Mouse (Mus musculus): ENCODE results near the gene Nsun5.

Nsun5 gene

GRCm38 (mm10) chr5:135371195-135371594, 1.4 kb downstream of the Nsun5 start:
- DNase-seq (ENCODE audit: extremely low read depth, insufficient read length, low spot score): no peak

DNA sequence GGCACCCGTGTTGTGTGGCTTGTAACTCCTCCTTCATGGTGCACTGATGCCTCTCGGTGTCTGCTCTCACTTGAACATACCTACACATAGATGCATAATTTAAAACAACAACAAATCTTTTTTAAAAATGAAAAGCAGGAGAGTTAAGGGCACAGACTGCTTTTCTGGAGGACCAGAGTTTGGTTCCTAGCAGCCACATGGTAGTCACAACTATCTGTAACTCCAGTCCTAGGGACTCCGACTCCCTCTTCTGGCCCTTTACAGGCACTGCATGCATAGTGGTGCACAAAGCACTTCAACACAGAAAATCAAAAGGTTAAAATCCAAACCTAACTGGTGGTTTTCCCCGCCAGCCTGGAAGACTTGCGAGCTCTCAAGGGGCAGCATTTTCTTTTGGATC, 3.8 kb downstream of the Nsun5 start:
- no peak for DNase-seq (ENCODE audit: extremely low read depth, insufficient read length, low spot score)

GRCm38 (mm10) chr5:135375167-135375566, 5.4 kb downstream of the Nsun5 start:
- no peak for DNase-seq (ENCODE audit: extremely low read depth, insufficient read length, low spot score)

DNA sequence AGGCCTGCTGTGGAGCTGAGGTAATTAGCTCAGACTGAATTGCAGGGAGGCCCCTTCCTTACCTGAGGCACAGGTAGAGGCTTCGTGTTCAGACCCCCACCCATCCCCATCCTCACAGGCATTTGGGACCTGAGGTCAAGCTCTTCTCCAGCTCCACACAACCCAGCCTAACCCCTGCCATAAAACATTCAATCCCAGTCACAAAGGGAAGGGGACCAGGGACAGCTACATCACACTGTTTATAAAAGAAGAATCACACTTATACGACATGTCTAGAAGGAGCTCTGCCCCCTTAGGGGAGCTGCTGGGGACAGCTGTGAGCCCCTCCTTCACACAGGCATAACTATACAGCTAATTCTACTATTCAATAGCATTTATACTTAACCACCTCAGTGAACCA, 6.6 kb downstream of the Nsun5 start:
- no peak for DNase-seq (ENCODE audit: extremely low read depth, insufficient read length, low spot score)

GRCm38 (mm10) chr5:135380681-135381080, 10.9 kb downstream of the Nsun5 start:
- DNase-seq (ENCODE audit: extremely low read depth, insufficient read length, low spot score): no peak

DNA sequence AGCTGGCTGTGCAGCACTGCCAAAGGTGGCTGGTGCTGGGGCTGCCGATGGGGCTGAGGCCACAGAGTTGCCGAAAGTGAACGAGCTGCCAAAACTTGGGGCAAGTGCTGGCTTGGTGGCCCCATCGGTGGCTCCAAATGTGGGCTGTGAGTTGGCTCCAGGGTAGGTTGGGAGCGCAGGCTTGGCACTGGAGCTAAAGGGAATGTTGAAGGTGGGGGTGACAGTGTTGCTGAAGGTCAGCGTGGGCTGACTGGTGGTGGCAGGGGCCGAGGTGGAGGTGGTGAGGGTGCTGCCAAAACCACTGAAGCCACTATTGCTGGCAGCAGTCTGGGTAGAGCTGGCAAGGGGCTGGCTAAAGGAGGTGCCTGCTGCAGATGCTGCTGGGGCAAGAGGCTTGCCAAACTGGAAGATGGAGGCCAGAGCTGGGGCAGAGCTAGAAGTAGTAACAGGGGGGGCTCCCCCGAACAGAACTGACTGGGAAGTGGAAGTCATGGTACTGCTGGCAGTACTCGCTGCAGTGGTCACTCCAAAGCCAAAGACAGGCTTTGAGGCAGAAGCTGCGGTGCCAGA, 11.7 kb downstream of the Nsun5 start:
- peak; percentile 71 for DNase-seq (ENCODE audit: extremely low read depth, insufficient read length, low spot score)

DNA sequence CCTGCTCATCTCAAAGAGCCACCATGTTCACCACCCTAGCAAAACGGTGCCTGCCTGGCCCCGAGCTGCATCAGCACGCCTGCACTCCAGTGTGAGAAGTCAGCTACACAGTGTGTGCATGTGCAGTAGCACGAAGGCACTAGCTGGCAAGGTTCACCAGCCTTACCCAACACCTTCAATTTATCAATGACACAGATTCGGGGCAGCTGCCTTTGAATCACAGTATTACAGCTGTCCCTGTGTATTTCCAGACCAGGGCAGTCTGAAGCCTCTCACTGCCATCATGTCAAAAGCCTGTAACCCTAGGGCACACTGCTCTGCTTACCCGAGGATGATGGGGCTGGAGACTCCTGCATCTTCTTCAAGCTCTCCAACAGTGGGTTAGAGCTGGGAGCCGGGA, 13.0 kb downstream of the Nsun5 start:
- DNase-seq (ENCODE audit: extremely low read depth, insufficient read length, low spot score): no peak

DNA sequence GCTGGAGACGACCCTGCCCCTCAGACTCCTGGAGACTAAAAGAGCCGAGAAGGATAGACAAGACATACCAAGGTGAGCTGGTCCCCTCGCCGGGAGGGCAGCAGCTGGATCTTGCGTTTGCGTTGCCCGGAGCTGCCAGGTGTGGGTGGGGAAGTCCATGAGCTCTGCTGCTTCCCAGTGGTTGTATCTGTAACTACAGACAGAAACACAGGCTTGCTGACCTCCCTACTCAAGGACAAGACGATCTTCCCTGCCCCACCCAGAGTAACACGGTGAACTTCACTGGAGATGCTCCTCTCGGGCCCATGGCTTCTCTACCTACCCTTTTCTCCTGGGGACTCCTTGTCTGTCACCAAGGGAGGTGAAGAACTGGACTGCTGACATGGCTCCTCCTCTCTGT, 14.0 kb downstream of the Nsun5 start:
- no peak for DNase-seq (ENCODE audit: extremely low read depth, insufficient read length, low spot score)

GRCm38 (mm10) chr5:135394004-135394823, 24.5 kb downstream of the Nsun5 start, which contains the start of gene Pom121:
Gene Pom121, minus strand, starts transcription at chr5:135394546.
- DNase-seq (ENCODE audit: extremely low read depth, insufficient read length, low spot score): peak; percentile 98

- no peak for DNase-seq (ENCODE audit: extremely low read depth, insufficient read length, low spot score)
Observed at GRCm38 (mm10) chr5:135395826-135396225, 26.1 kb downstream of the Nsun5 start.

- DNase-seq (ENCODE audit: extremely low read depth, insufficient read length, low spot score): no peak
Observed at GRCm38 (mm10) chr5:135399382-135399781, 29.6 kb downstream of the Nsun5 start.

- no peak for DNase-seq (ENCODE audit: extremely low read depth, insufficient read length, low spot score)
Observed at GRCm38 (mm10) chr5:135400244-135400643, 30.5 kb downstream of the Nsun5 start.

- no peak for DNase-seq (ENCODE audit: extremely low read depth, insufficient read length, low spot score)
Observed at GRCm38 (mm10) chr5:135404623-135405022, 34.9 kb downstream of the Nsun5 start.

DNA sequence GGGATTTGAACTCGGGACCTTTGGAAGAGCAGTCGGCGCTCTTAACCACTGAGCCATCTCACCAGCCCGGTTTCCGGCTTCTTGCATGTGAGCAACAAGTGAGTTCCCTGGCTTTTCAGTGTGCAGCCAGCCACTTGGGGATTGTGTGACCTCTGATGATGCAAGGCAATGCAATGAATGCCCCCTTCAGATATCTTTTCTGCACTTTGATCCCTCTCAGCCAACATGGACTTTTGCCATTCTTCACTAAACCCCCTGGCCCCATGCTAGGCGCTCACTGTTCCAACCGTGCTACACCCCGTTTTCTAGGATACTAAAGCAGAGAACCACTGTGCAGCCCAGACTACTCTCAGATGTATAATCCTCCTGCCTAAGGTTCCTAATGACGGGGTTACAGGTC, 35.7 kb downstream of the Nsun5 start:
- DNase-seq (ENCODE audit: extremely low read depth, insufficient read length, low spot score): no peak

GRCm38 (mm10) chr5:135408114-135408513, 38.4 kb downstream of the Nsun5 start:
- DNase-seq (ENCODE audit: extremely low read depth, insufficient read length, low spot score): no peak

GRCm38 (mm10) chr5:135410266-135410665, 40.5 kb downstream of the Nsun5 start:
- no peak for DNase-seq (ENCODE audit: extremely low read depth, insufficient read length, low spot score)
